Mouse (Mus musculus) forebrain, embryonic 13.5 days (tissue): ENCODE results near the gene Ankrd11. TPM values are rescaled to one million over a fixed set of nuclear protein-coding genes. Genes with fewer than 3 reads are reported as not detected.

Source experiments
- ATAC-seq: fragments of 200-750 bp; cut with Nextera tagmentation; 2 replicates; pipeline ENCODE4 v1.8.0; 2017
- H3K27ac ChIP-seq: fragments of 300-500 bp; sonication (generic); 2 replicates; pipeline ENCODE4 v1.5.1; 2015; ENCODE audit warnings: inconsistent platforms, mild to moderate bottlenecking, moderate library complexity
- H3K27me3 ChIP-seq: fragments of 300-500 bp; sonication (generic); 2 replicates; pipeline ENCODE4 v1.6.1; 2015; ENCODE audit warnings: mild to moderate bottlenecking, inconsistent platforms
- H3K36me3 ChIP-seq: fragments of 300-500 bp; sonication (generic); 2 replicates; pipeline ENCODE4 v1.6.1; 2015; ENCODE audit warnings: mild to moderate bottlenecking, inconsistent platforms; ENCODE audit not compliant: poor library complexity, severe bottlenecking
- H3K4me1 ChIP-seq: fragments of 300-500 bp; sonication (generic); 2 replicates; pipeline ENCODE4 v1.6.1; 2015; ENCODE audit warnings: inconsistent platforms
- H3K4me2 ChIP-seq: fragments of 300-500 bp; sonication (generic); 2 replicates; pipeline ENCODE4 v1.6.1; 2015; ENCODE audit warnings: inconsistent platforms, mild to moderate bottlenecking, moderate library complexity
- H3K4me3 ChIP-seq: fragments of 300-500 bp; sonication (generic); 2 replicates; pipeline ENCODE4 v1.5.1; 2015; ENCODE audit warnings: mild to moderate bottlenecking, inconsistent platforms
- H3K9ac ChIP-seq: fragments of 300-500 bp; sonication (generic); 2 replicates; pipeline ENCODE4 v1.6.1; 2015; ENCODE audit warnings: mild to moderate bottlenecking, inconsistent platforms
- H3K9me3 ChIP-seq: fragments of 300-500 bp; sonication (generic); replicated peaks from 2 replicates; pipeline ENCODE4 v1.6.1; 2016; ENCODE audit warnings: inconsistent platforms
- WGBS: fragments of 180-500 bp; shearing (Covaris S2); methylation state at CpG from one replicate; pipeline ENCODE4 v1.1.7; 2015; 5-methylcytosine and 5-hydroxymethylcytosine counted together
- polyA plus RNA-seq: library from polyadenylated mRNA; unstranded; fragments of >200 nt; fragmentation: Nextera tagmentation; extraction: Ambion mirVana; gene quantifications from 2 replicates; pipeline ENCODE4 v1.2.1, GENCODE M21; 2015

Gene Ankrd11
- polyA plus RNA-seq, 1 experiment from 2014 or later, result 34.3 TPM

DNA sequence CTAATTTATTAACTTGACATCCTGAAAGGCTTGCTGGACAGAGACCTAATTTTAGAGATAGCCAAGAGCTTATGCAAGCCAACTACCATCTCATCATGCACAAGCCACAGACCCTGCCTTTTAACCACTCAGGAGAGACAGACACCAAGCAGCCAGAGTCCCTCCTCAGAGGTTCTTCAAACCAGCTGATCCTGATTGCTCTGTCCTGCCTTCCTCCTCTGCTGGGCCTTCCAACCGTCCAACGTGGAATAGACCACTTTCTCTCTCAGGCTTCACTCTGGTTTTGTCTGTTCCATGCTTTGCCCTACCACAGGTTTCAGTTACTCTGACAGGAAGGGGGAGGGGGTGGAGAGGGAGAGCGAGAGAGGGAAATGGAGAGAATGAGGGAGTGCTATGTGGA, 125.3 kb downstream of the Ankrd11 start:
- Histone ChIP-seq H3K9ac (no peak overlapping the region), H3K27me3 (no peaks in the 10 kb centered on the region), H3K4me2 (no peak overlapping the region), H3K9me3 (no peaks in the 10 kb centered on the region), H3K4me3 (no peak overlapping the region), H3K4me1 (peaks cover 24% of the 10 kb centered on the region), H3K36me3 (peaks cover 18% of the 10 kb centered on the region), H3K27ac (no peak overlapping the region)
- no peak for ATAC-seq
- WGBS, result 79% methylated on average over 3 of the region's 3 CpGs

DNA sequence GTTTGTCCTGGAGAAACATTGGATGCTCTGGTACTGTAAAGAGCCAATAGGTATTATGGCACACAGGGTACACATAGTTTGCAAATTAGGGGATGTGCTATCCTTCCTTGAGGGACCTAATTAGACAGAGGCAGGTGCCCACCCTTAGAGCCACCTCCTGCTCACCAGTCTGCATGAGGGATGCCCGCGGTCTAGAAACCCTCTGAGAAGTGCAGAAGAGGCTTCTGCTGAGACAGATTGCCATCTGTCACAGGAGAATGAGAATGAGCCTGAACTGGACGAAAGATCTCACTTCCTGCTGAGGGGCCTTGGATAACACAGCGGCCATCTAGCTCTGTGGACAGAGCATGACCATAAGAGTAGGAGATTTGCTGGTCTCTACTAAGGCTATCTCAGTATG, 129.2 kb downstream of the Ankrd11 start:
- Histone ChIP-seq H3K4me1 (peaks cover 5% of the 10 kb centered on the region), H3K9ac (no peak overlapping the region), H3K36me3 (peaks cover 31% of the 10 kb centered on the region), H3K27me3 (no peaks in the 10 kb centered on the region), H3K27ac (no peak overlapping the region), H3K9me3 (no peaks in the 10 kb centered on the region), H3K4me3 (no peak overlapping the region), H3K4me2 (no peak overlapping the region)
- WGBS, result 98% methylated on average over 4 of the region's 4 CpGs
- no peak for ATAC-seq

GRCm38 (mm10) chr8:122912150-122912549, 129.9 kb downstream of the Ankrd11 start:
- 90% methylated on average over 3 of the region's 3 CpGs for WGBS
- Histone ChIP-seq H3K27ac (no peak overlapping the region), H3K27me3 (no peaks in the 10 kb centered on the region), H3K4me2 (no peak overlapping the region), H3K36me3 (peaks cover 36% of the 10 kb centered on the region), H3K4me1 (peaks cover 5% of the 10 kb centered on the region), H3K9me3 (no peaks in the 10 kb centered on the region), H3K9ac (no peak overlapping the region), H3K4me3 (no peak overlapping the region)
- no peak for ATAC-seq

GRCm38 (mm10) chr8:122906463-122907021, 135.5 kb downstream of the Ankrd11 start:
- H3K4me3 ChIP-seq, result no peak overlapping the region
- no peaks in the 10 kb centered on the region for H3K27me3 ChIP-seq
- H3K4me1 ChIP-seq, result peaks cover 10% of the 10 kb centered on the region
- H3K27ac ChIP-seq, result no peak overlapping the region
- WGBS, result 45% methylated on average over 6 of the region's 6 CpGs
- no peak overlapping the region for H3K4me2 ChIP-seq
- H3K36me3 ChIP-seq, result peaks cover 18% of the 10 kb centered on the region
- peak; percentile 76 for ATAC-seq
- H3K9ac ChIP-seq, result no peak overlapping the region
- H3K9me3 ChIP-seq, result no peaks in the 10 kb centered on the region

- 90% methylated on average over 4 of the region's 4 CpGs for WGBS
Measured at GRCm38 (mm10) chr8:122905346-122905745, 136.7 kb downstream of the Ankrd11 start.

GRCm38 (mm10) chr8:122904496-122904895, 137.6 kb downstream of the Ankrd11 start:
- peaks cover 22% of the 10 kb centered on the region for H3K36me3 ChIP-seq
- peaks cover 6% of the 10 kb centered on the region; the same call in 1 of the 2 replicates for H3K4me1 ChIP-seq
- no peak overlapping the region for H3K9ac ChIP-seq
- no peak overlapping the region for H3K4me3 ChIP-seq
- H3K9me3 ChIP-seq, result no peaks in the 10 kb centered on the region
- no peaks in the 10 kb centered on the region for H3K27me3 ChIP-seq
- H3K27ac ChIP-seq, result no peak overlapping the region
- 85% methylated on average over 11 of the region's 11 CpGs for WGBS
- H3K4me2 ChIP-seq, result no peak overlapping the region
- ATAC-seq, result no peak

More at GRCm38 (mm10) chr8:122905346-122905745, 136.7 kb downstream of the Ankrd11 start:
- H3K9ac ChIP-seq, result no peak overlapping the region
- no peaks in the 10 kb centered on the region for H3K27me3 ChIP-seq
- H3K4me3 ChIP-seq, result no peak overlapping the region
- peaks cover 18% of the 10 kb centered on the region for H3K36me3 ChIP-seq
- peaks cover 10% of the 10 kb centered on the region for H3K4me1 ChIP-seq
- ATAC-seq, result no peak
- H3K9me3 ChIP-seq, result no peaks in the 10 kb centered on the region
- H3K4me2 ChIP-seq, result no peak overlapping the region
- H3K27ac ChIP-seq, result no peak overlapping the region

GRCm38 (mm10) chr8:122903002-122903401, 139.1 kb downstream of the Ankrd11 start:
- WGBS, result 30% methylated on average over 5 of the region's 5 CpGs
- Histone ChIP-seq H3K9me3 (no peaks in the 10 kb centered on the region), H3K27ac (no peak overlapping the region), H3K9ac (peak overlapping the region; percentile 35; the same call in 1 of the 2 replicates), H3K4me2 (no peak overlapping the region), H3K36me3 (peaks cover 26% of the 10 kb centered on the region), H3K4me1 (peaks cover 5% of the 10 kb centered on the region; the same call in 1 of the 2 replicates), H3K4me3 (no peak overlapping the region), H3K27me3 (no peaks in the 10 kb centered on the region)
- no peak for ATAC-seq

DNA sequence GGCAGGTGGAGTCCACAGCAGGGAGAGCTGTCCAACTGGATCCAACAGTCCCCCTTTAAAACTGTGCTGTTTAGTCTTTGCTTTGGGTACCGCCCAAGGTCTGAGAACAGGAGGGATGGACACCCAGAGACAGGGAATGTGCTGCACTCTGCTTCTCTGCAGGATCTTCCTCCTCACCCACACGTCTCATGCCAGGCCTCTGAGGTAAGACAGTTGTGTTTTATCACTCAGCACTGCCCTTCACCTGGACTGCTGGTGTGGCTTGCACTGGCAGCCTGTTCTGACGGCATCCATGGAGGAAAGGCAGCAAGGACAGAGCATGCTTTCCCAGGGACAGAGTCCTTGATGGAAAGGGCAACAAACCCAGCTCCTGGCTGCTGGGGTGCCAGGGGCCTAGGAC, 139.5 kb downstream of the Ankrd11 start:
- peaks cover 26% of the 10 kb centered on the region for H3K36me3 ChIP-seq
- no peaks in the 10 kb centered on the region for H3K9me3 ChIP-seq
- ATAC-seq, result no peak
- peaks cover 5% of the 10 kb centered on the region; the same call in 1 of the 2 replicates for H3K4me1 ChIP-seq
- 59% methylated on average over 3 of the region's 3 CpGs for WGBS
- no peaks in the 10 kb centered on the region for H3K27me3 ChIP-seq
- no peak overlapping the region for H3K27ac ChIP-seq
- H3K4me3 ChIP-seq, result no peak overlapping the region
- H3K4me2 ChIP-seq, result no peak overlapping the region
- peak overlapping the region; percentile 35 for H3K9ac ChIP-seq

GRCm38 (mm10) chr8:122901892-122902515, 140.1 kb downstream of the Ankrd11 start:
- 86% methylated on average over 8 of the region's 8 CpGs for WGBS
- no peak overlapping the region for H3K4me2 ChIP-seq
- peaks cover 30% of the 10 kb centered on the region for H3K36me3 ChIP-seq
- H3K9me3 ChIP-seq, result no peaks in the 10 kb centered on the region
- ATAC-seq, result no peak
- no peak overlapping the region for H3K9ac ChIP-seq
- H3K4me3 ChIP-seq, result no peak overlapping the region
- H3K4me1 ChIP-seq, result peaks cover 5% of the 10 kb centered on the region; the same call in 1 of the 2 replicates
- H3K27me3 ChIP-seq, result no peaks in the 10 kb centered on the region
- H3K27ac ChIP-seq, result no peak overlapping the region

DNA sequence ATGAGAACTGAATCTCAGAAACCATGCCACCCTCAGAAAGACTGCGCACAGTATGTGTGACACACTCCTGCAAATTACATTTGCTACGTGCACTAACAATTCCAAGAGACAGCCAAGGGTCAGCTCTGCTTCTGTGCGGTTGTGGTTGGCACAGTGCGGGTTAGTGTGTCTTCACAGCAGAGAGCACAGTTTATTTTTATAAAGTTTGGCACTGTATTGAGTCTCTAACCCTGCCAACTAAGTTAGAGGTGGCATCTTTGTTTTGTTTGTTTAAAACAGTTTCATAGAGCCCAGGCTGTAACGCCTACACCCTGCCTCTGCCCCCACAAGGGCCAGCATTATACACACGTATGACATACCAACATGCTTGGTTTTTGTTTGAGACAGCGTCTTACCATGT, 140.6 kb downstream of the Ankrd11 start:
- peaks cover 4% of the 10 kb centered on the region; the same call in 1 of the 2 replicates for H3K4me1 ChIP-seq
- no peak overlapping the region for H3K4me3 ChIP-seq
- no peaks in the 10 kb centered on the region for H3K27me3 ChIP-seq
- H3K9ac ChIP-seq, result no peak overlapping the region
- H3K27ac ChIP-seq, result no peak overlapping the region
- 93% methylated on average over 7 of the region's 7 CpGs for WGBS
- H3K4me2 ChIP-seq, result no peak overlapping the region
- peaks cover 35% of the 10 kb centered on the region for H3K36me3 ChIP-seq
- no peak for ATAC-seq
- no peaks in the 10 kb centered on the region for H3K9me3 ChIP-seq

GRCm38 (mm10) chr8:122899085-122899484, 143.0 kb downstream of the Ankrd11 start:
- H3K4me2 ChIP-seq, result no peak overlapping the region
- no peak overlapping the region for H3K4me3 ChIP-seq
- no peaks in the 10 kb centered on the region for H3K27me3 ChIP-seq
- H3K9me3 ChIP-seq, result no peaks in the 10 kb centered on the region
- H3K9ac ChIP-seq, result no peak overlapping the region
- no peak overlapping the region for H3K27ac ChIP-seq
- ATAC-seq, result no peak
- H3K4me1 ChIP-seq, result no peaks in the 10 kb centered on the region
- peaks cover 59% of the 10 kb centered on the region for H3K36me3 ChIP-seq
- WGBS, result 77% methylated on average over 5 of the region's 5 CpGs

DNA sequence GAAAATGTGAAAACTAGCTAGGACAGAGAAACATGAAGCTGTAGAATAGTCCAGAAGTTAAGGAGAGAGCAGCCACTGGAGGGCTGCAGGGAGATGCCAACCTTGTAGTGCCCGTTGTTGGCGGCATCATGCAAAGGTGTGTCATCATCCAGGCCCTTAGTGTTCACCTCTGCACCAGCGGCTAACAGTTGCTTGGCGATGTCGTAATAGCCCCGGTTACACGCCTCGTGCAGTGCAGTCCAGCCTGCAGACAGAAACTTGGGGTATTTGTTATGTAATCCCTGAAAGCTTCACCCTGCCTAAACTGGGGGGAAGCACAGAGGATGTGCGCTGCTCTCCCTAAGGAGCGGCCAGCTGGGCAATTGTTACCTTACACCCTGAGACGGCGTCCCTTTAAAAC, 143.6 kb downstream of the Ankrd11 start:
- Histone ChIP-seq H3K27ac (no peak overlapping the region), H3K36me3 (peaks cover 65% of the 10 kb centered on the region), H3K4me1 (no peaks in the 10 kb centered on the region), H3K4me2 (no peak overlapping the region), H3K9me3 (no peaks in the 10 kb centered on the region), H3K4me3 (no peak overlapping the region), H3K27me3 (no peaks in the 10 kb centered on the region), H3K9ac (no peak overlapping the region)
- ATAC-seq, result no peak
- 92% methylated on average over 12 of the region's 12 CpGs for WGBS

DNA sequence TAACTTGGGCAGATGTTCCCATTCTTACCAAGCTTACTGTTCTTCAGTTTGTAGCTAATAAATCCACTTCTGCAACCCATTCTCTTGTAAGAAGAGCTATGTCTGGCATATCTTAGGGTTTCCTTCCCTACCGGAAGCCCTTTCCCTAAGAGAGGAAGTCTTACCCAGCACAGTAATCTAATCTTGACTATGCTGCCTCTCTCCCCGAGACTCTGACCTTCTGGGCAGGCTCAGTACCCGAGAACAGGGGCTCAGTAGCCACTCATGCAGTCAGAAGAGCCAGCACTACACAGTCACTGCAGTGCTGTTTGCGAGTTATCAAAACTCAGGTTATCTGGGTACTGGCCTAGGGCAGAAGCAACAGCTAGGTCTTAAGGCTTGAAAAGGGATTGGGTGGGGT, 144.1 kb downstream of the Ankrd11 start:
- H3K9ac ChIP-seq, result no peak overlapping the region
- ATAC-seq, result no peak
- no peaks in the 10 kb centered on the region for H3K4me1 ChIP-seq
- WGBS, result 92% methylated on average over 4 of the region's 4 CpGs
- H3K27ac ChIP-seq, result no peak overlapping the region
- no peaks in the 10 kb centered on the region for H3K27me3 ChIP-seq
- no peak overlapping the region for H3K4me2 ChIP-seq
- H3K36me3 ChIP-seq, result peaks cover 69% of the 10 kb centered on the region
- no peaks in the 10 kb centered on the region for H3K9me3 ChIP-seq
- H3K4me3 ChIP-seq, result no peak overlapping the region
